Mouse (Mus musculus): ENCODE results near the gene Erich3.

The Erich3 gene

GRCm38 (mm10) chr3:154683667-154684066, 20.0 kb downstream of the Erich3 start:
- no peak for DNase-seq

- no peak for DNase-seq
Measured at GRCm38 (mm10) chr3:154690260-154690659, 26.6 kb downstream of the Erich3 start.

- DNase-seq, result peak; percentile 67 to 71
Measured at GRCm38 (mm10) chr3:154691897-154692571, 28.4 kb downstream of the Erich3 start.

GRCm38 (mm10) chr3:154692572-154692922, 28.9 kb downstream of the Erich3 start:
- DNase-seq, result no peak

- DNase-seq, result no peak
Measured at GRCm38 (mm10) chr3:154693902-154694301, 30.2 kb downstream of the Erich3 start.

- no peak for DNase-seq
Measured at GRCm38 (mm10) chr3:154696611-154697010, 33.0 kb downstream of the Erich3 start.

- DNase-seq, result no peak
Measured at GRCm38 (mm10) chr3:154698907-154699306, 35.2 kb downstream of the Erich3 start.

GRCm38 (mm10) chr3:154700296-154700695, 36.6 kb downstream of the Erich3 start:
- DNase-seq, result no peak

GRCm38 (mm10) chr3:154700735-154701134, 37.1 kb downstream of the Erich3 start:
- DNase-seq, result no peak

GRCm38 (mm10) chr3:154704755-154705154, 41.1 kb downstream of the Erich3 start:
- DNase-seq, result no peak

GRCm38 (mm10) chr3:154708150-154708549, 44.5 kb downstream of the Erich3 start:
- no peak for DNase-seq

- DNase-seq, result peak; percentile 72 to 80
Measured at GRCm38 (mm10) chr3:154723198-154723597, 59.5 kb downstream of the Erich3 start.

GRCm38 (mm10) chr3:154731431-154731830, 67.8 kb downstream of the Erich3 start:
- DNase-seq, result no peak

GRCm38 (mm10) chr3:154741496-154741895, 77.8 kb downstream of the Erich3 start:
- DNase-seq, result no peak

GRCm38 (mm10) chr3:154742927-154743326, 79.3 kb downstream of the Erich3 start:
- DNase-seq, result no peak

GRCm38 (mm10) chr3:154744317-154744716, 80.7 kb downstream of the Erich3 start:
- no peak for DNase-seq

GRCm38 (mm10) chr3:154754505-154754904, 90.8 kb downstream of the Erich3 start:
- no peak for DNase-seq

- DNase-seq, result no peak
Measured at GRCm38 (mm10) chr3:154755225-154755624, 91.6 kb downstream of the Erich3 start.

- DNase-seq, result no peak
Measured at GRCm38 (mm10) chr3:154758089-154758488, 94.4 kb downstream of the Erich3 start.

GRCm38 (mm10) chr3:154761108-154761507, 97.4 kb downstream of the Erich3 start:
- DNase-seq, result no peak

- no peak for DNase-seq
Measured at GRCm38 (mm10) chr3:154763374-154763773, 99.7 kb downstream of the Erich3 start.

GRCm38 (mm10) chr3:154764115-154764514, 100.5 kb downstream of the Erich3 start:
- DNase-seq, result no peak

GRCm38 (mm10) chr3:154766321-154766720, 102.7 kb downstream of the Erich3 start:
- DNase-seq, result no peak

GRCm38 (mm10) chr3:154771651-154772050, 108.0 kb downstream of the Erich3 start:
- no peak for DNase-seq

Data from kidney, adult 8-10 months (tissue).